Mouse (Mus musculus) intestine, embryonic 15.5 days (tissue): ENCODE results near the gene Ilkap. TPM values are rescaled to one million over a fixed set of nuclear protein-coding genes. Genes with fewer than 3 reads are reported as not detected.

Experiments
- ATAC-seq: fragments of 200-750 bp; cut with Nextera tagmentation; 2 replicates; pipeline ENCODE4 v1.8.0; 2017; ENCODE audit warnings: moderate TSS enrichment, moderate library complexity
- H3K27ac ChIP-seq: fragments of 300-500 bp; sonication (generic); 2 replicates; pipeline ENCODE4 v1.5.1; 2015; ENCODE audit warnings: mild to moderate bottlenecking, inconsistent platforms
- H3K27me3 ChIP-seq: fragments of 300-500 bp; sonication (generic); replicated peaks from 2 replicates; pipeline ENCODE4 v1.6.1; 2015; ENCODE audit warnings: inconsistent platforms
- H3K36me3 ChIP-seq: fragments of 300-500 bp; sonication (generic); 2 replicates; pipeline ENCODE4 v1.6.1; 2015; ENCODE audit warnings: inconsistent platforms
- H3K4me1 ChIP-seq: fragments of 300-500 bp; sonication (generic); replicated peaks from 2 replicates; pipeline ENCODE4 v1.6.1; 2015; ENCODE audit warnings: inconsistent platforms
- H3K4me2 ChIP-seq: fragments of 300-500 bp; sonication (generic); replicated peaks from 2 replicates; pipeline ENCODE4 v1.6.1; 2015; ENCODE audit warnings: mild to moderate bottlenecking, inconsistent platforms
- H3K4me3 ChIP-seq: fragments of 300-500 bp; sonication (generic); replicated peaks from 2 replicates; pipeline ENCODE4 v1.5.1; 2015; ENCODE audit warnings: inconsistent platforms
- H3K9ac ChIP-seq: fragments of 300-500 bp; sonication (generic); 2 replicates; pipeline ENCODE4 v1.6.1; 2015; ENCODE audit warnings: inconsistent platforms
- H3K9me3 ChIP-seq: fragments of 300-500 bp; sonication (generic); 2 replicates; pipeline ENCODE4 v1.6.1; 2016; ENCODE audit warnings: inconsistent platforms
- WGBS: fragments of 180-500 bp; shearing (Covaris S2); methylation state at CpG from one replicate; pipeline ENCODE4 v1.1.7; 2015; 5-methylcytosine and 5-hydroxymethylcytosine counted together
- polyA plus RNA-seq: library from polyadenylated mRNA; unstranded; fragments of >200 nt; fragmentation: Nextera tagmentation; extraction: Ambion mirVana; gene quantifications from 2 replicates; pipeline ENCODE4 v1.2.1, GENCODE M21; 2015

Ilkap gene
- polyA plus RNA-seq, 1 experiment from 2014 or later = 128 TPM

GRCm38 (mm10) chr1:91434905-91435304 lies 36.3 kb upstream of the Ilkap start:
- no peaks in the 10 kb centered on the region for H3K9me3 ChIP-seq
- no peaks in the 10 kb centered on the region for H3K27me3 ChIP-seq
- ATAC-seq = no peak
- 95% methylated on average over 8 of the region's 8 CpGs for WGBS
- H3K9ac ChIP-seq = no peak overlapping the region
- H3K36me3 ChIP-seq = peaks cover 18% of the 10 kb centered on the region
- peaks cover 15% of the 10 kb centered on the region for H3K4me1 ChIP-seq
- no peak overlapping the region for H3K4me3 ChIP-seq
- H3K27ac ChIP-seq = no peak overlapping the region
- H3K4me2 ChIP-seq = no peak overlapping the region

- 0 out of 2 replicates have a peak, but pooled peaks cover 2% of the 10 kb centered on the region for H3K4me1 ChIP-seq
- peaks cover 23% of the 10 kb centered on the region; the same call in 1 of the 2 replicates for H3K36me3 ChIP-seq
- WGBS = 73% methylated on average over 7 of the region's 7 CpGs
- H3K27me3 ChIP-seq = no peaks in the 10 kb centered on the region
- no peak overlapping the region for H3K4me2 ChIP-seq
- no peak overlapping the region for H3K27ac ChIP-seq
- H3K4me3 ChIP-seq = no peak overlapping the region
- no peaks in the 10 kb centered on the region for H3K9me3 ChIP-seq
- no peak for ATAC-seq
- H3K9ac ChIP-seq = no peak overlapping the region
Observed at GRCm38 (mm10) chr1:91430761-91431160, 32.1 kb upstream of the Ilkap start.

GRCm38 (mm10) chr1:91429212-91429611 lies 30.6 kb upstream of the Ilkap start:
- Histone ChIP-seq H3K9me3 (no peaks in the 10 kb centered on the region), H3K9ac (no peak overlapping the region), H3K4me3 (no peak overlapping the region), H3K27ac (no peak overlapping the region), H3K4me1 (no peaks in the 10 kb centered on the region), H3K36me3 (0 out of 2 replicates have a peak, but pooled peaks cover 25% of the 10 kb centered on the region), H3K27me3 (no peaks in the 10 kb centered on the region), H3K4me2 (no peak overlapping the region)
- WGBS = 92% methylated on average over 10 of the region's 10 CpGs
- 0 out of 2 replicates have a peak, but pooled peaks have one; percentile 9 for ATAC-seq

GRCm38 (mm10) chr1:91428614-91429013 lies 30.0 kb upstream of the Ilkap start:
- Histone ChIP-seq H3K4me1 (no peaks in the 10 kb centered on the region), H3K4me3 (no peak overlapping the region), H3K36me3 (peaks cover 28% of the 10 kb centered on the region; the same call in 1 of the 2 replicates), H3K4me2 (no peak overlapping the region), H3K9ac (no peak overlapping the region), H3K27me3 (no peaks in the 10 kb centered on the region), H3K9me3 (no peaks in the 10 kb centered on the region), H3K27ac (no peak overlapping the region)
- peak; percentile 80 for ATAC-seq
- 33% methylated on average over 4 of the region's 4 CpGs for WGBS

GRCm38 (mm10) chr1:91426397-91426796 lies 27.8 kb upstream of the Ilkap start:
- ATAC-seq = no peak
- no peak overlapping the region for H3K27ac ChIP-seq
- WGBS = 73% methylated on average over 9 of the region's 9 CpGs
- H3K9ac ChIP-seq = no peak overlapping the region
- no peak overlapping the region for H3K4me2 ChIP-seq
- no peaks in the 10 kb centered on the region for H3K9me3 ChIP-seq
- no peaks in the 10 kb centered on the region for H3K4me1 ChIP-seq
- peaks cover 27% of the 10 kb centered on the region; the same call in 1 of the 2 replicates for H3K36me3 ChIP-seq
- H3K4me3 ChIP-seq = no peak overlapping the region
- H3K27me3 ChIP-seq = no peaks in the 10 kb centered on the region

GRCm38 (mm10) chr1:91420601-91421065 lies 22.0 kb upstream of the Ilkap start:
- Histone ChIP-seq H3K9me3 (no peaks in the 10 kb centered on the region), H3K27me3 (no peaks in the 10 kb centered on the region), H3K27ac (no peak overlapping the region), H3K4me3 (no peak overlapping the region), H3K9ac (no peak overlapping the region), H3K4me2 (no peak overlapping the region), H3K4me1 (no peaks in the 10 kb centered on the region), H3K36me3 (peaks cover 12% of the 10 kb centered on the region; the same call in 1 of the 2 replicates)
- no peak for ATAC-seq
- 92% methylated on average over 8 of the region's 8 CpGs for WGBS

GRCm38 (mm10) chr1:91419862-91420600 lies 21.4 kb upstream of the Ilkap start:
- peaks cover 11% of the 10 kb centered on the region; the same call in 1 of the 2 replicates for H3K36me3 ChIP-seq
- H3K9ac ChIP-seq = no peak overlapping the region
- no peaks in the 10 kb centered on the region for H3K9me3 ChIP-seq
- H3K4me1 ChIP-seq = peaks cover 4% of the 10 kb centered on the region
- H3K4me3 ChIP-seq = no peak overlapping the region
- no peak for ATAC-seq
- no peaks in the 10 kb centered on the region for H3K27me3 ChIP-seq
- 72% methylated on average over 10 of the region's 10 CpGs for WGBS
- no peak overlapping the region for H3K4me2 ChIP-seq
- H3K27ac ChIP-seq = no peak overlapping the region

- no peak overlapping the region for H3K27ac ChIP-seq
- ATAC-seq = no peak
- no peak overlapping the region for H3K4me2 ChIP-seq
- peaks cover 19% of the 10 kb centered on the region for H3K4me1 ChIP-seq
- H3K4me3 ChIP-seq = no peak overlapping the region
- 57% methylated on average over 1 of the region's 1 CpGs for WGBS
- no peaks in the 10 kb centered on the region for H3K27me3 ChIP-seq
- no peak overlapping the region for H3K9ac ChIP-seq
- no peaks in the 10 kb centered on the region for H3K9me3 ChIP-seq
- no peaks in the 10 kb centered on the region for H3K36me3 ChIP-seq
Observed at GRCm38 (mm10) chr1:91417991-91418390, 19.4 kb upstream of the Ilkap start.

- no peak overlapping the region for H3K4me2 ChIP-seq
- no peak overlapping the region for H3K4me3 ChIP-seq
- no peak overlapping the region for H3K9ac ChIP-seq
- no peaks in the 10 kb centered on the region for H3K27me3 ChIP-seq
- peaks cover 30% of the 10 kb centered on the region for H3K4me1 ChIP-seq
- 0 out of 2 replicates have a peak overlapping the region, but pooled peaks have one; percentile 90 for H3K27ac ChIP-seq
- ATAC-seq = no peak
- WGBS = 83% methylated on average over 5 of the region's 5 CpGs
- H3K36me3 ChIP-seq = no peaks in the 10 kb centered on the region
- H3K9me3 ChIP-seq = no peaks in the 10 kb centered on the region
Observed at GRCm38 (mm10) chr1:91415311-91415710, 16.7 kb upstream of the Ilkap start.

- peak overlapping the region; percentile 90; the same call in 1 of the 2 replicates for H3K27ac ChIP-seq
- no peak overlapping the region for H3K9ac ChIP-seq
- H3K4me1 ChIP-seq = peaks cover 30% of the 10 kb centered on the region
- H3K4me2 ChIP-seq = peak overlapping the region; percentile 96; the same call in 1 of the 2 replicates
- H3K36me3 ChIP-seq = no peaks in the 10 kb centered on the region
- H3K9me3 ChIP-seq = no peaks in the 10 kb centered on the region
- WGBS = 72% methylated on average over 4 of the region's 4 CpGs
- ATAC-seq = no peak
- H3K27me3 ChIP-seq = no peaks in the 10 kb centered on the region
- no peak overlapping the region for H3K4me3 ChIP-seq
Observed at GRCm38 (mm10) chr1:91414903-91415302, 16.3 kb upstream of the Ilkap start.

GRCm38 (mm10) chr1:91413898-91414594 lies 15.4 kb upstream of the Ilkap start, which contains the start of gene Hes6:
Gene Hes6, minus strand, starts transcription at chr1:91414038.
- ATAC-seq = peak; percentile 45
- Histone ChIP-seq H3K9ac (peak within 1 kb of the TSS; percentile 89), H3K9me3 (no peaks in the 10 kb centered on the region), H3K27me3 (no peaks in the 10 kb centered on the region), H3K36me3 (no peaks in the 10 kb centered on the region), H3K27ac (peak within 1 kb of the TSS; percentile 90), H3K4me3 (peak within 1 kb of the TSS; percentile 68), H3K4me1 (peaks cover 30% of the 10 kb centered on the region), H3K4me2 (peak within 1 kb of the TSS; percentile 96)
- under 1% methylated on average over 38 of the region's 39 CpGs for WGBS

- Histone ChIP-seq H3K27ac (peak overlapping the region; percentile 90), H3K36me3 (no peaks in the 10 kb centered on the region), H3K27me3 (no peaks in the 10 kb centered on the region), H3K4me3 (peak overlapping the region; percentile 68), H3K4me2 (peak overlapping the region; percentile 96), H3K9me3 (no peaks in the 10 kb centered on the region), H3K9ac (peak overlapping the region; percentile 51), H3K4me1 (peaks cover 30% of the 10 kb centered on the region)
- WGBS = under 1% methylated on average over 14 of the region's 14 CpGs
- peak; percentile 11 for ATAC-seq
Observed at GRCm38 (mm10) chr1:91413536-91413897, 14.9 kb upstream of the Ilkap start.
